Mouse (Mus musculus) hindbrain, embryonic 12.5 days (tissue): Measurements from ENCODE around the gene Det1. TPM values are rescaled to one million over a fixed set of nuclear protein-coding genes. Genes with fewer than 3 reads are reported as not detected.

Source experiments
- ATAC-seq: fragments of 200-750 bp; cut with Nextera tagmentation; 2 replicates; pipeline ENCODE4 v1.8.0; 2017; ENCODE audit warnings: moderate TSS enrichment; ENCODE audit not compliant: low FRiP score
- H3K27ac ChIP-seq: fragments of 300-500 bp; sonication (generic); 2 replicates; pipeline ENCODE4 v1.5.1; 2016; ENCODE audit warnings: mild to moderate bottlenecking
- H3K27me3 ChIP-seq: fragments of 300-500 bp; sonication (generic); 2 replicates; pipeline ENCODE4 v1.6.1; 2016; ENCODE audit warnings: mild to moderate bottlenecking
- H3K36me3 ChIP-seq: fragments of 300-500 bp; sonication (generic); 2 replicates; pipeline ENCODE4 v1.6.1; 2016; ENCODE audit warnings: mild to moderate bottlenecking
- H3K4me1 ChIP-seq: fragments of 300-500 bp; sonication (generic); 2 replicates; pipeline ENCODE4 v1.6.1; 2016
- H3K4me2 ChIP-seq: fragments of 300-500 bp; sonication (generic); replicated peaks from 2 replicates; pipeline ENCODE4 v1.6.1; 2016; ENCODE audit warnings: mild to moderate bottlenecking
- H3K4me3 ChIP-seq: fragments of 300-500 bp; sonication (generic); 2 replicates; pipeline ENCODE4 v1.5.1; 2016; ENCODE audit warnings: mild to moderate bottlenecking
- H3K9ac ChIP-seq: fragments of 300-500 bp; sonication (generic); 2 replicates; pipeline ENCODE4 v1.6.1; 2016; ENCODE audit warnings: mild to moderate bottlenecking, moderate library complexity
- H3K9me3 ChIP-seq: fragments of 300-500 bp; sonication (generic); replicated peaks from 2 replicates; pipeline ENCODE4 v1.6.1; 2016; ENCODE audit warnings: mild to moderate bottlenecking
- WGBS: fragments of 180-500 bp; shearing (Covaris S2); methylation state at CpG from one replicate; pipeline ENCODE4 v1.1.7; 2016; 5-methylcytosine and 5-hydroxymethylcytosine counted together
- microRNA-seq: library from miRNA; unstranded; fragments of <30 nt; microRNA quantifications from one replicate; pipeline ENCODE4, GENCODE M21; 2017
- polyA plus RNA-seq: library from polyadenylated mRNA; unstranded; fragments of >200 nt; fragmentation: Nextera tagmentation; extraction: Ambion mirVana; gene quantifications from 2 replicates; pipeline ENCODE4 v1.2.1, GENCODE M21; 2016

Det1 gene
- polyA plus RNA-seq, 1 experiment from 2014 or later = 21.6 TPM

GRCm38 (mm10) chr7:78794571-78795092 lies 52.4 kb downstream of the Det1 start:
- H3K27me3 ChIP-seq = no peaks in the 10 kb centered on the region
- ATAC-seq = no peak
- H3K4me2 ChIP-seq = no peak overlapping the region
- H3K27ac ChIP-seq = no peak overlapping the region
- H3K36me3 ChIP-seq = peaks cover 18% of the 10 kb centered on the region
- WGBS = 82% methylated on average over 6 of the region's 6 CpGs
- no peak overlapping the region for H3K4me3 ChIP-seq
- no peak overlapping the region for H3K9ac ChIP-seq
- H3K4me1 ChIP-seq = peaks cover 16% of the 10 kb centered on the region
- no peaks in the 10 kb centered on the region for H3K9me3 ChIP-seq

GRCm38 (mm10) chr7:78793895-78794570 lies 53.0 kb downstream of the Det1 start:
- Histone ChIP-seq H3K4me2 (no peak overlapping the region), H3K27me3 (no peaks in the 10 kb centered on the region), H3K9me3 (no peaks in the 10 kb centered on the region), H3K4me1 (peaks cover 16% of the 10 kb centered on the region), H3K36me3 (peaks cover 24% of the 10 kb centered on the region), H3K27ac (no peak overlapping the region), H3K4me3 (no peak overlapping the region), H3K9ac (no peak overlapping the region)
- WGBS = 96% methylated on average over 13 of the region's 13 CpGs
- ATAC-seq = no peak

GRCm38 (mm10) chr7:78791359-78792222 lies 55.5 kb downstream of the Det1 start:
- ATAC-seq = peak; percentile 69
- H3K27me3 ChIP-seq = no peaks in the 10 kb centered on the region
- H3K4me1 ChIP-seq = no peaks in the 10 kb centered on the region
- H3K4me2 ChIP-seq = no peak overlapping the region
- H3K9ac ChIP-seq = no peak overlapping the region
- H3K4me3 ChIP-seq = no peak overlapping the region
- peaks cover 37% of the 10 kb centered on the region for H3K36me3 ChIP-seq
- H3K27ac ChIP-seq = no peak overlapping the region
- H3K9me3 ChIP-seq = no peaks in the 10 kb centered on the region
- 82% methylated on average over 15 of the region's 15 CpGs for WGBS

- peaks cover 37% of the 10 kb centered on the region for H3K36me3 ChIP-seq
- H3K4me2 ChIP-seq = no peak overlapping the region
Observed at GRCm38 (mm10) chr7:78787793-78788380, 59.2 kb downstream of the Det1 start.

GRCm38 (mm10) chr7:78785906-78786305 lies 61.2 kb downstream of the Det1 start:
- Histone ChIP-seq H3K9ac (0 out of 2 replicates have a peak overlapping the region, but pooled peaks have one; percentile 23), H3K4me1 (peaks cover 21% of the 10 kb centered on the region)
- WGBS = 77% methylated on average over 5 of the region's 5 CpGs

More at GRCm38 (mm10) chr7:78787793-78788380, 59.2 kb downstream of the Det1 start:
- H3K4me3 ChIP-seq = no peak overlapping the region
- H3K4me1 ChIP-seq = peaks cover 9% of the 10 kb centered on the region
- H3K9me3 ChIP-seq = no peaks in the 10 kb centered on the region
- no peaks in the 10 kb centered on the region for H3K27me3 ChIP-seq
- 86% methylated on average over 12 of the region's 12 CpGs for WGBS
- no peak overlapping the region for H3K27ac ChIP-seq
- no peak overlapping the region for H3K9ac ChIP-seq
- ATAC-seq = no peak

GRCm38 (mm10) chr7:78782639-78783581 lies 64.2 kb downstream of the Det1 start, which contains the start of the genes Mrps11 and Mrpl46:
TSS of gene Mrps11 (plus strand) at chr7:78783119.
TSS of gene Mrpl46 (minus strand) at chr7:78783531.
- Histone ChIP-seq H3K27ac (peak within 1 kb of the TSS; percentile 35; the same call in 1 of the 2 replicates), H3K4me1 (peaks cover 21% of the 10 kb centered on the region)

More at GRCm38 (mm10) chr7:78785906-78786305, 61.2 kb downstream of the Det1 start:
- Histone ChIP-seq H3K36me3 (peaks cover 30% of the 10 kb centered on the region), H3K4me3 (no peak overlapping the region), H3K27me3 (no peaks in the 10 kb centered on the region), H3K27ac (peak overlapping the region; percentile 35; the same call in 1 of the 2 replicates), H3K9me3 (no peaks in the 10 kb centered on the region), H3K4me2 (no peak overlapping the region)
- no peak for ATAC-seq

GRCm38 (mm10) chr7:78778741-78779140 lies 68.3 kb downstream of the Det1 start:
- no peaks in the 10 kb centered on the region for H3K9me3 ChIP-seq
- H3K4me2 ChIP-seq = no peak overlapping the region
- no peak for ATAC-seq
- H3K27ac ChIP-seq = no peak overlapping the region
- H3K36me3 ChIP-seq = peaks cover 54% of the 10 kb centered on the region
- WGBS = 92% methylated on average over 5 of the region's 5 CpGs
- no peaks in the 10 kb centered on the region for H3K27me3 ChIP-seq
- H3K4me3 ChIP-seq = no peak overlapping the region
- peaks cover 15% of the 10 kb centered on the region for H3K4me1 ChIP-seq
- no peak overlapping the region for H3K9ac ChIP-seq

More at GRCm38 (mm10) chr7:78782639-78783581, 64.2 kb downstream of the Det1 start, which contains the start of the genes Mrps11 and Mrpl46:
- ATAC-seq = peak; percentile 96
- Histone ChIP-seq H3K36me3 (peaks cover 25% of the 10 kb centered on the region), H3K9me3 (no peaks in the 10 kb centered on the region), H3K27me3 (no peaks in the 10 kb centered on the region), H3K4me3 (peak within 1 kb of the TSS; percentile 91), H3K9ac (peak within 1 kb of the TSS; percentile 82), H3K4me2 (peak within 1 kb of the TSS; percentile 88)
- under 1% methylated on average over 44 of the region's 44 CpGs for WGBS

Small RNAs within 50 kb of the gene (microRNA-seq; reads per million reads assigned to microRNA genes)
- 166 reads per million, percentile 55 among the genes with 10 or more reads in this experiment for gene Mir7-2

Other genes with a start within 250 kb of the Det1 start
- 9.3 and 9.9 TPM in 2 replicates for gene Ntrk3, start 109.3 kb downstream of the Det1 start, polyA plus RNA-seq
- 64.0 and 64.2 TPM in 2 replicates for gene Mrps11, start 64.1 kb downstream of the Det1 start, polyA plus RNA-seq
- 57.3 and 59.3 TPM in 2 replicates for gene Mrpl46, start 63.7 kb downstream of the Det1 start, polyA plus RNA-seq
- 44.3 and 44.6 TPM in 2 replicates for gene Aen, start 48.6 kb upstream of the Det1 start, polyA plus RNA-seq
- 0.40 and 0.86 TPM in 2 replicates for gene Isg20, start 66.2 kb upstream of the Det1 start, polyA plus RNA-seq
- gene Acan, start 206.2 kb upstream of the Det1 start, polyA plus RNA-seq = 4.4 and 11.8 TPM in 2 replicates